Mouse (Mus musculus) stomach, postnatal 0 days (tissue): ENCODE data around the gene Nox4. TPM values are rescaled to one million over a fixed set of nuclear protein-coding genes. Genes with fewer than 3 reads are reported as not detected.

Source experiments
- ATAC-seq: fragments of 200-750 bp; cut with Nextera tagmentation; 2 replicates; pipeline ENCODE4 v1.8.0; 2017; ENCODE audit not compliant: low FRiP score, low TSS enrichment
- DNase-seq: peaks from one replicate; pipeline ENCODE4 v3.0.0-alpha.2; 2016; ENCODE audit warnings: low spot score
- H3K27ac ChIP-seq: fragments of 300-500 bp; sonication (generic); replicated peaks from 2 replicates; pipeline ENCODE4 v1.5.1; 2014; ENCODE audit warnings: mild to moderate bottlenecking, control low read depth
- H3K27me3 ChIP-seq: fragments of 300-500 bp; sonication (generic); 2 replicates; pipeline ENCODE4 v1.6.1; 2014; ENCODE audit warnings: low read length; ENCODE audit not compliant: control insufficient read depth, insufficient read depth
- H3K36me3 ChIP-seq: fragments of 300-500 bp; sonication (generic); 2 replicates; pipeline ENCODE4 v1.6.1; 2014; ENCODE audit warnings: low read length, mixed read lengths; ENCODE audit not compliant: control insufficient read depth, insufficient read depth
- H3K4me1 ChIP-seq: fragments of 300-500 bp; sonication (generic); replicated peaks from 2 replicates; pipeline ENCODE4 v1.6.1; 2014; ENCODE audit warnings: antibody characterized with exemption; ENCODE audit not compliant: control insufficient read depth, insufficient read depth
- H3K4me2 ChIP-seq: fragments of 300-500 bp; sonication (generic); replicated peaks from 2 replicates; pipeline ENCODE4 v1.6.1; 2014; ENCODE audit warnings: low read depth, mild to moderate bottlenecking, control low read depth, moderate library complexity
- H3K4me3 ChIP-seq: fragments of 300-500 bp; sonication (generic); 2 replicates; pipeline ENCODE4 v1.5.1; 2014; ENCODE audit warnings: low read depth, low read length, control low read depth
- H3K9ac ChIP-seq: fragments of 300-500 bp; sonication (generic); 2 replicates; pipeline ENCODE4 v1.6.1; 2014; ENCODE audit warnings: mild to moderate bottlenecking, low read length, control low read depth, mixed read lengths
- H3K9me3 ChIP-seq: fragments of 300-500 bp; sonication (generic); 2 replicates; pipeline ENCODE4 v1.6.1; 2016; ENCODE audit warnings: low read length; ENCODE audit not compliant: control insufficient read depth
- CTCF ChIP-seq: IDR thresholded peaks from 2 replicates; pipeline ENCODE4 v1.5.1; 2016; ENCODE audit warnings: antibody characterized with exemption, low read depth, mild to moderate bottlenecking, moderate library complexity
- EP300 ChIP-seq: optimal IDR thresholded peaks from 2 replicates; pipeline ENCODE3; 2016; ENCODE audit warnings: antibody characterized with exemption
- WGBS: fragments of 180-500 bp; shearing (Covaris S2); extraction: QIAGEN DNeasy Blood & Tissue Kit; methylation state at CpG from one replicate; pipeline ENCODE4 v1.1.7; 2014; 5-methylcytosine and 5-hydroxymethylcytosine counted together
- polyA plus RNA-seq: library from polyadenylated mRNA; unstranded; fragments of >200 nt; fragmentation: Nextera tagmentation; extraction: Ambion mirVana; gene quantifications from 2 replicates; pipeline ENCODE4 v1.2.1, GENCODE M21; 2015

The Nox4 gene
- polyA plus RNA-seq, 1 experiment from 2014 or later, result 1.6 TPM

DNA sequence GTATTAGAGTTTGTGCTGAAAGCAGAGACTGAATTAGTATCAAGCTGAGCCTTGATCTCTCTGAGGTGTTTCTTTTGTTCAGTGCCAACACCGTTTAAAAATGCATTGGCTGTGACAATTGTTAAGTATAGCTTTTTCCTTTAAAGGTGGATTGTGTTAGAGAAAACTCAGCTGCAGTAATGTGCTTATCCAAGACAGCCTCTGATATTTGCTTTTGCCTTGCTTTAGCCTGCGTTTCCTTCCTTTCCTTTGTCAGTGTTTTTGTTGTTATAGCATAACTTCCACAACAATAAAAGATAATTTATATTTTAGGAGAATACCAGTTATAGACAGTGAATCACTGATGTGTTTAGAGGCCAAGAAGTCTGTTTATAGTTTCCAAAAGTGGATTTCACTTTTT is 106.9 kb downstream of the Nox4 start:
- Histone ChIP-seq H3K36me3 (no peaks in the 10 kb centered on the region), H3K4me1 (no peaks in the 10 kb centered on the region), H3K27me3 (no peaks in the 10 kb centered on the region), H3K9ac (no peak overlapping the region), H3K4me3 (no peak overlapping the region), H3K9me3 (no peaks in the 10 kb centered on the region), H3K27ac (no peak overlapping the region), H3K4me2 (no peak overlapping the region)
- 35% methylated on average over 2 of the region's 2 CpGs for WGBS
- DNase-seq, result no peak
- no peak for ATAC-seq
- TF ChIP-seq CTCF, result no peak

GRCm38 (mm10) chr7:87367834-87368233 is 121.9 kb downstream of the Nox4 start:
- H3K4me2 ChIP-seq, result no peak overlapping the region
- no peak overlapping the region for H3K9ac ChIP-seq
- no peaks in the 10 kb centered on the region for H3K27me3 ChIP-seq
- H3K27ac ChIP-seq, result no peak overlapping the region
- H3K36me3 ChIP-seq, result no peaks in the 10 kb centered on the region
- no peaks in the 10 kb centered on the region for H3K4me1 ChIP-seq
- no peak for DNase-seq
- H3K9me3 ChIP-seq, result no peaks in the 10 kb centered on the region
- no peak for TF ChIP-seq EP300
- no peak for TF ChIP-seq CTCF
- ATAC-seq, result no peak
- no peak overlapping the region for H3K4me3 ChIP-seq

DNA sequence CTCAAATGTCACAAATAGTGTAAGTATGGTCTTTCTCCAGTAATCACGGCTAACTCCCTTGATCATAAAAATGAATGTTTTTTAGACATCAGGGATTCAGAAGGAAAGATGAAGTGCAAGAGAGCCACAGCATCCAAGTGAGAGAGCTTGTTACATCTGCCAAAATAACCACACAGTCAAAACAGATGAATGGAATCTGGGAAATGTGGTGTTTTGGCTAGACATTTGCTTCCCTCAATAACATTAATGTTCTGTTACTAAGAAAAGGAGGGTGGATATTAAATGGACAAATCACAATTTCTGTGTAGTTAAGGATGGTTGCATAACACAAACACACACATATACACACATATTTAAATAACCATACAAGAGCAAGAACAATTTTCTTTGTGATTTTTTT is 123.2 kb downstream of the Nox4 start:
- Histone ChIP-seq H3K9me3 (no peaks in the 10 kb centered on the region), H3K9ac (no peak overlapping the region), H3K4me1 (no peaks in the 10 kb centered on the region), H3K4me2 (no peak overlapping the region), H3K27ac (no peak overlapping the region), H3K36me3 (no peaks in the 10 kb centered on the region), H3K27me3 (no peaks in the 10 kb centered on the region), H3K4me3 (no peak overlapping the region)
- 79% methylated on average over 1 of the region's 1 CpGs for WGBS
- TF ChIP-seq EP300 (no peak), CTCF (no peak)
- DNase-seq, result no peak
- ATAC-seq, result no peak

- TF ChIP-seq EP300, result no peak
- TF ChIP-seq CTCF, result no peak
Observed at GRCm38 (mm10) chr7:87370789-87371188, 124.9 kb downstream of the Nox4 start.

DNA sequence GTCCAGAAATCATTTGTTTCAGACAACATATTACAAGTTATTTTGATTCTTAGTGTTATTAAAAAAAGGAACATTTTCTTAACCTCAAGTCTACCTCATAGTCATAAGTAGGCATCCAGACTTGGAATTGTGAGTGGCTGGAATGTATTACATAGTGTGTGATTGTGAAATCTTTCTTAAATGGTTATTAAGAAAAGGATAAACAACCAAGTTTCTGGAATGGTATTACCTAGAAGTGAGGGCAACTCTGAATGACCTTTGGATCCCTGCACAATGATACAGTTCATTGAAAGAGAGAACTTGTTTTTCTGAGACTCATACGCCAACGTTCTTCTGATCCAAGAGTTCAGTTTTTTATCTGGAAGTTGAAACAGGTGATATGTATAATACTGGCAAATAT is 125.4 kb downstream of the Nox4 start:
- ATAC-seq (no peak), DNase-seq (no peak)
- H3K9me3 ChIP-seq, result no peaks in the 10 kb centered on the region
- H3K36me3 ChIP-seq, result no peaks in the 10 kb centered on the region
- no peak overlapping the region for H3K27ac ChIP-seq
- no peak overlapping the region for H3K4me3 ChIP-seq
- H3K4me1 ChIP-seq, result no peaks in the 10 kb centered on the region
- H3K9ac ChIP-seq, result no peak overlapping the region
- no peak overlapping the region for H3K4me2 ChIP-seq
- WGBS, result 74% methylated on average over 2 of the region's 2 CpGs
- no peak for TF ChIP-seq EP300
- TF ChIP-seq CTCF, result no peak
- H3K27me3 ChIP-seq, result no peaks in the 10 kb centered on the region

More at GRCm38 (mm10) chr7:87370789-87371188, 124.9 kb downstream of the Nox4 start:
- H3K9me3 ChIP-seq, result no peaks in the 10 kb centered on the region
- H3K27me3 ChIP-seq, result no peaks in the 10 kb centered on the region
- H3K4me2 ChIP-seq, result no peak overlapping the region
- 48% methylated on average over 2 of the region's 2 CpGs for WGBS
- no peaks in the 10 kb centered on the region for H3K36me3 ChIP-seq
- ATAC-seq (no peak), DNase-seq (no peak)
- no peak overlapping the region for H3K4me3 ChIP-seq
- no peak overlapping the region for H3K27ac ChIP-seq
- H3K4me1 ChIP-seq, result no peaks in the 10 kb centered on the region
- no peak overlapping the region for H3K9ac ChIP-seq

- H3K27me3 ChIP-seq, result no peaks in the 10 kb centered on the region
- H3K27ac ChIP-seq, result no peak overlapping the region
- no peak overlapping the region for H3K4me3 ChIP-seq
- TF ChIP-seq CTCF (no peak), EP300 (no peak)
- ATAC-seq (no peak), DNase-seq (no peak)
- H3K4me2 ChIP-seq, result no peak overlapping the region
- no peak overlapping the region for H3K9ac ChIP-seq
- H3K4me1 ChIP-seq, result no peaks in the 10 kb centered on the region
- no peaks in the 10 kb centered on the region for H3K9me3 ChIP-seq
- H3K36me3 ChIP-seq, result no peaks in the 10 kb centered on the region
Observed at GRCm38 (mm10) chr7:87374322-87374721, 128.4 kb downstream of the Nox4 start.

DNA sequence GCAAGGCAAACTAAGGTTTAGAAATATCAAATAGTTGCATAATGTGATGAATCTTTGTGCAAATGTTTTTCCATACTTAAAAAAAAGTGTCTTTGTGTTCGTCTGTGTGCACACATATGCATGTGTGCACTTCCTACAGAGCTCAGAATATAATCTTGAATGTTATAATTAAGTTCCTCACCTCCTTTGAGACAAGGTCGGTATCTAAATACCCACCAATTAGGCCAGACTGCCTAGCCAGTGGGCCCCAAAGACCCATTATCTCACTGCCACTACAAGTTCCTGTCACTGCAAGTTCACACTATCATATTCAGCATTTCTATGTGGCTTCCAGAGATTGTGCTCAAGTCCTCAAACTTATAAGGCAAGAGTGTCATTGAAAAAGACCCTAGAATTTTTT is 129.0 kb downstream of the Nox4 start:
- no peak for ATAC-seq
- WGBS, result 58% methylated on average over 2 of the region's 2 CpGs

More for the DNA sequence above, 129.0 kb downstream of the Nox4 start:
- TF ChIP-seq CTCF, result no peak
- no peak for TF ChIP-seq EP300
- Histone ChIP-seq H3K9me3 (no peaks in the 10 kb centered on the region), H3K4me2 (no peak overlapping the region), H3K4me1 (no peaks in the 10 kb centered on the region), H3K9ac (no peak overlapping the region), H3K27ac (no peak overlapping the region), H3K4me3 (no peak overlapping the region), H3K36me3 (no peaks in the 10 kb centered on the region), H3K27me3 (no peaks in the 10 kb centered on the region)
- no peak for DNase-seq
